Mouse (Mus musculus) G1E (cell line): ENCODE results near the gene Adamtsl3.

Experiments
- CTCF ChIP-seq: IDR thresholded peaks from 2 replicates; pipeline ENCODE4 v1.5.1; 2012; ENCODE audit warnings: low read depth, low read length, inconsistent platforms, mixed read lengths
- GATA1 ChIP-seq: IDR thresholded peaks from 2 replicates; pipeline ENCODE4 v1.6.1; 2012; ENCODE audit warnings: borderline replicate concordance, low read length, inconsistent platforms, mixed read lengths
- GATA2 ChIP-seq: IDR thresholded peaks from 2 replicates; pipeline ENCODE4 v1.6.1; 2012; ENCODE audit warnings: low read depth, low read length, inconsistent platforms, borderline replicate concordance
- POLR2AphosphoS5 ChIP-seq: IDR thresholded peaks from 2 replicates; pipeline ENCODE4 v1.6.1; 2012; ENCODE audit warnings: low read depth, low read length, inconsistent platforms; ENCODE audit not compliant: insufficient replicate concordance
- TAL1 ChIP-seq: conservative IDR thresholded peaks from 2 replicates; pipeline ENCODE4 v1.6.1; 2012; ENCODE audit warnings: low read depth, low read length, inconsistent platforms, mixed read lengths

DNA sequence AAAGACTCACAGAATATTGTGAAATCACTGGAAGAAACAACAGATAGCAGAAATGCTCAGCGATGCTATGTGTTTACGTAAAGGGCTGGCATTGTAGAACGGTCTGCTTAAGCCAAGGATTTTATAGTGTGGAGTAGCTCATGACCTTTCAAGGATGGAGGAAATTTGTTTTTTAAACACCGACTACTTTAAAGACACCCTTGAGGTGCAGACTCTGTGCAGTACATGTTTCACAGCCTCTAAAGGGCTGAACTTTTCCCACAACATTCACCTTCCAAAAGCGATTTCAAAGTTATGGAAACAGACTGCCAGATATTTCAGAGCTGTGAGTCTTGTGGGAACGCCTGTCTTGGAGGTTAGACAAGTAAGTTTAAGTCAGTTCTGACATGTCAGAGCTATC, 255.4 kb downstream of the Adamtsl3 start:
- TF ChIP-seq CTCF, result no peak
- no peak for TF ChIP-seq GATA1
- TF ChIP-seq GATA2, result no peak
- no peak for TF ChIP-seq POLR2AphosphoS5
- TF ChIP-seq TAL1, result no peak
